Mouse (Mus musculus): Measurements from ENCODE around the gene Sgpp2.

DNA sequence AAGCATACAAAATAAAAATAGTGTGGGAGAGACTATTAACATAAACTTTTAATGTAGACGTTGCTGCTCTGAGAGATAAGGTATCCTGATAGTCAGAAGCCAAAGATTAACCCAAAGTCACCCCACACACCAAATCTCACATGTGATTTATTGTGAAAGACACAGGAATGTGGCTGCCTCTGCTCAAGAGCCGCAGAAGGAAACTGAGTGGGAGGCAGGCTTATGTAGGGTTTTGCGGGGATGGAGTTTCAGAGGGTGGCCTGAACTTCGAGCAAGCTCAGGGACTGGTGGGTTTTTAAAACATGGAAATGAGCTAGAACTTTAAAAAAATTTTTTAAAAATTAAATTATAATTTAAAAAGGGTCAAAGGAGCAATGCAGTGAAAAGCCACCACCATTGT lies 3.8 kb downstream of the Sgpp2 start:
- TF ChIP-seq CTCF (IDR thresholded peaks at IDR 0.05; ENCODE audit: borderline replicate concordance, insufficient read depth, low read depth, low read length) (no peak), POLR2A (IDR thresholded peaks at IDR 0.05; ENCODE audit: borderline replicate concordance, insufficient read depth, low read length) (no peak)
